Mouse (Mus musculus) activated CD4-positive, CD25-positive, alpha-beta regulatory T cell, adult 4 months (primary cell): ENCODE results near the gene Gm21885. TPM values are rescaled to one million over a fixed set of nuclear protein-coding genes. Genes with fewer than 3 reads are reported as not detected.

Experiments
- ATAC-seq: one replicate; pipeline ENCODE4 v1.8.0; 2017
- polyA plus RNA-seq, 2 experiments: library from polyadenylated mRNA; unstranded; fragments of 100-300 nt; shearing (Covaris generic); gene quantifications; one replicate each; pipeline ENCODE4 v1.2.1; 2017

The Gm21885 gene
- polyA plus RNA-seq, 2 experiments from 2014 or later = 2.6 TPM; not detected in 1

DNA sequence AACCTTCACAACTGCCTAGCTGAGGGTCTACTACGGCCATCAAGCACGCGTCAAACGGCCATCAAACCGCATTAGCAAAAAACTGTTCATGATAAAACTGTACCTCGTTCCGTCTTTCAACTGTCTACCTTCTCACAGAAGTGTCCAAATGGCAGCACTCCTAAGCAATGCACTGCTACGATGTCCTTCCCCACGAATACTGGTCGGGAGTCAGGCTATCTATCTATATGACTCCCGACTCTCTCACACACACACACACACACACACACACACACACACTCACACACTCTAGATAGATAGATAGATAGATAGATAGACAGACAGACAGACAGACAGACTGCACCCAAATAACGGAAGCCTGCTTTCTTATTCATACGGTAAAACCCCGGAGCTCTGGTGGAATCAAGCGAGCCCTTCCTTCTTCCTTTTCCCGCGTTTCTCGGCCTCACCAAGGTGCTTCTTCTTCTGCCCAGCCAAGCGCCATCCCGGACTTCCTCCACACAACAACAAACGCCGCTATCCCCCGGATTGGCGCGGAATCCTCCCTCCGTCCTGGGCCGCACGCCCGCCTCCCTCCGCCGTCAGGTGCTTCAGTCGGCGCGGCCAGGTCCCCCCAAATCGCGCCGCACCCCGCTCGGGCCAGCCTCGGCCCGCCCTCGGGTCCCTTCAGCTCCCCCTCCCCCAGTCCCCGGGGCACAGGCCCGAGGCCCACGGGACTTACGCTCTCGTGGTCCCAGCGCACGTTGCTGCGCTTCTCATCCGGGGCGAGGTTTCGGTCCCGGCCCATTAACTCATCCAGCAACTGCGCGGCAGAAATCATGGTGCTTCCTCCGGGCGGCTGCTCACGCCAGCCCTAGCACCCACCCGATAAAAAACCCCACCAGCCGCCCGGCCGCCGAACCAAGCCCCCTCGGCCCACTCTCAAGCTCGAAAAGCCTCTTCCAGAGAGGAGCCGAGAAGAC lies 39.6 kb downstream of the Gm21885 start:
- ATAC-seq = peak; percentile 50

DNA sequence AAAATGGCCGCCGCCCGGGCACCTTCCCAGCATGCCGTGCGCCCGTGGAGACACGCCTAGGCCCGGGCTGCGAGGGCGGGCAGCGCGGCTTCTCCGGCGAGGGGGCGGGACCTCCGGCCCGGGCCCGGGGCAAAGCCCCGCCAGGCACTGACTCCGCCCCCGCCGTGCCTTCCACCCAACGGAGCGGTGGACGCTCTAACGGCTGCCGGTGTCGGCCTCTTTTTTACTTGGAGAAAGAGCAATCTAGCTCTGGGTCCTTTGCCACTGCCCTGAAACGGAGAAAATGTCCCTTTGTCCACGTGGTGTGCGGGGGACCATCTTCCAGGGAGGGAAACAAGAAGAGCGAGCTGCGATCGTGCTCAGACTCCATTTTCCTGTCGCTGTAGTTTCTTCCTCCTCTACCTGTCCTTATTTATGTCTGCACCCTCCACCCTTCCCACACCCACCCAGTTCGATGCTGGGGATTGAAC lies 40.3 kb downstream of the Gm21885 start, which contains the start of gene Luc7l3:
Luc7l3 (minus strand) TSS at position 58 of the 470 bp plus-strand sequence.
- peak; percentile 93 for ATAC-seq

DNA sequence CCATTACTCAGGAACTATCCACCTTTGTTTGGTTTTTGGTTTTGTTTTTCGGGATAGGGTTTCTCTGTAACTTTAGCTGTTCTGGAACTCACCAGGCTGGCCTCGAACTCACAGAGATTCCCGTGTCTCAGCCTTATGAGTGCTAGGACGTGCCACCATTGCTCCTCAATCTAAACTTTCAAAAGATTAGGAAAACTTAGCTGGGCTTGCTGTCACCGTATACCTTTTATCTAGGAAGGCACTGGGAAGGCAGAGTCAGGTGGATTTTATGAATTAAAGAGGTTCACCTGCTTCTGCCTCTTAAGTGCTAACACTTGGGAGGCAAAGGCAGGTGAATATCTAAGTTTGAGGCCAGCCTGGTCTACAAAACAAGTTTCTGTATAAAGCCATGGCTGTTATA lies 41.0 kb downstream of the Gm21885 start:
- ATAC-seq = no peak

- no peak for ATAC-seq
These were observed 41.7 kb downstream of the Gm21885 start for GRCm38 (mm10) chr11:94323271-94323925.

DNA sequence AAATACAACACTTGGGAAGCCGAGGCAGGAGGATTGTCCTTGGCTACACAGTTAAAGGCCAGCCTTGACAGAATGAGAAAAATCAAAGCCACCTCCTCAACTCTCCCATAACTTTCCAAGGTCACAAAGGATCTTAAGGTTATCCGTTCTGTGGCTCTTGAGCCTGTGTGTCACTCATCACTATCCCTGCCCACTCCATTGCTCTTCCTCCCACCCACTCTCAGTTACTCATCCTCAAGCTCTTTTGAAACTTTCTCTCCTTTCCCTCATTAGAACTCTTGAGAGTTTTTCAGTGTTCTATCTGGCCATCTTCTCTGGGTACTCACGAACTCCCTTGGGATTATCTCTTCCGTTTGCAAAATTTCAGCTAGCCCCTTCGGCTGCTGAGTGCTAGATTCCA lies 42.9 kb downstream of the Gm21885 start:
- ATAC-seq = no peak

GRCm38 (mm10) chr11:94326961-94327411 lies 45.3 kb downstream of the Gm21885 start:
- no peak for ATAC-seq

- peak; percentile 61 for ATAC-seq
These were observed 46.3 kb downstream of the Gm21885 start, which contains the start of gene Ankrd40 for GRCm38 (mm10) chr11:94327693-94328643. Gene Ankrd40 (plus strand): TSS chr11:94328001.

- ATAC-seq = no peak
These were observed 47.0 kb downstream of the Gm21885 start for GRCm38 (mm10) chr11:94328644-94329025.

DNA sequence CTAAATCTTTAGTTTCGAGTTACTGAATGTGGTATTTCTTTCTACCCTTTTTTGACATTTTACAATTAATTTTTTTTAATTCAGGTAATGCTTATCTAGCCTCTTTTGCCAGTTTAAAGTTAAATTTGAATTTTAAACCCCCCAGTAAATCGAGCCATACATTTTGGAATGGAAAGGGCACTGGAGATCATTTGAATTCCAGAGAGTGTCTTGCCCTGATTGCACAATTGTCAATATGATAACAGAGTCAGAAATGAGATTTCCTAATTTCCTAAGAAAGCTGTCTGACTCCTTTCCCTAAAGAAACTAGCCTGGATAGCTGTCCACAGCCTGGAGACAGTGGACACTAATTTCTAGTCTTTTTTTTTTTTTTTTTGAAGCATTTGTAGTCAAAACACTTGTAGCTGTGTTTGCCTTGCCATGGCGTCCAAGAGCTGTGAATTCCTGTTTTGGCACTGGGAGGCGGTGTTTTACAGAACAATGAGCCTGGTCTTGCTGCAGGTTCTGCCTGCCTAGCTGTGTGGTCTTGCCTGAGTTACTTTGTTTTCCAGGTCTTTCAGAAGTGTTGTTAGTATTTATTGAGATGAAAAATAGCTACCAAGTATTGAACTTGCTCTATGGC lies 47.7 kb downstream of the Gm21885 start:
- ATAC-seq = no peak

DNA sequence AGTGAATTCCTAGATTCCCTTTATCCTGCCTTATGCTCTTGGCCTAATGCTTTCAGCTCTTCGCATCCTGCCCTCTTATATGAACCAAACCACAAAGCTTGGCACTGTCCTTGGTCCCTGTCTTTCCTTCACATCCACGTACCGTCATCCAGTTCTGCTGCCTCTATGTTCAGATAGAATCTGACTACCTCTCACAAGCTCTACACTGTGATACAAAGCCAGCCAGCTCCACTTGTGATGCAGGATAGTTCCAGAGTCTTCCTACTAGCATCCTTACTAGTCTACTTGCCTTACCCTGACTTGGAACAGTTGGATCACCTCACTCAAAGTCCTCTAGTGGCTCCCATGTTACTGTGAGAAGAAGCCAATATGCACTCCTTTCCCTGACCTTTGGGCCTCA lies 48.5 kb downstream of the Gm21885 start:
- ATAC-seq = no peak

- no peak for ATAC-seq
These were observed 51.1 kb downstream of the Gm21885 start for GRCm38 (mm10) chr11:94332726-94333125.

- ATAC-seq = no peak
These were observed 52.8 kb downstream of the Gm21885 start for GRCm38 (mm10) chr11:94334386-94334968.

Other genes starting within 250 kb of the Gm21885 start
- gene Tob1, start 70.4 kb upstream of the Gm21885 start, polyA plus RNA-seq = 1 to 10 TPM; 5.3 to 5.8 TPM
- gene Wfikkn2, start 35.9 kb upstream of the Gm21885 start, polyA plus RNA-seq = 1 to 10 TPM in 1 of 2 experiments, under 1 TPM in 1; 0.65 to 1.0 TPM
- gene Luc7l3, start 40.1 kb downstream of the Gm21885 start, polyA plus RNA-seq = 100 to 1,000 TPM; 144 to 155 TPM
- gene Ankrd40, start 46.1 kb downstream of the Gm21885 start, polyA plus RNA-seq = 10 to 100 TPM; 11.8 to 13.2 TPM
- under 1 TPM; 0.45 to 0.79 TPM for gene Abcc3, start 111.1 kb downstream of the Gm21885 start, polyA plus RNA-seq
- not detected for gene Cacna1g, start 192.3 kb downstream of the Gm21885 start, polyA plus RNA-seq
- gene Spata20, start 204.3 kb downstream of the Gm21885 start, polyA plus RNA-seq = not detected
- not detected for gene Epn3, start 218.1 kb downstream of the Gm21885 start, polyA plus RNA-seq
- not detected for gene Mycbpap, start 239.9 kb downstream of the Gm21885 start, polyA plus RNA-seq